Mouse (Mus musculus): ENCODE data around the gene Wasl. TPM values are rescaled to one million over a fixed set of nuclear protein-coding genes. Genes with fewer than 3 reads are reported as not detected.

Wasl gene
- polyA plus RNA-seq, 1 experiment: 39.3 TPM

- Histone ChIP-seq H3K27ac (ENCODE audit: insufficient read depth, low read depth, low read length) (no peak overlapping the region), H3K4me3 (ENCODE audit: insufficient read depth, low read depth, low read length) (no peak overlapping the region), H3K36me3 (ENCODE audit: control insufficient read depth, insufficient read depth, low read length) (no peaks in the 10 kb centered on the region), H3K4me1 (ENCODE audit: control insufficient read depth, insufficient read depth, low read length) (no peaks in the 10 kb centered on the region; the same call in 1 of the 2 replicates), H3K27me3 (replicated peaks; ENCODE audit: control insufficient read depth, insufficient read depth, low read length) (no peaks in the 10 kb centered on the region)
- WGBS: 71% methylated on average over 5 of the region's 5 CpGs
- no peak for DNase-seq
- TF ChIP-seq CTCF (conservative IDR thresholded peaks at IDR 0.05; ENCODE audit: insufficient read depth, insufficient read length, low read depth, low read length) (peak; percentile 47), POLR2A (IDR thresholded peaks at IDR 0.05; ENCODE audit: low read depth, low read length) (no peak)
Observed at GRCm38 (mm10) chr6:24568963-24569362, 95.8 kb downstream of the Wasl start.

- no peak overlapping the region for H3K4me3 ChIP-seq (ENCODE audit: insufficient read depth, low read depth, low read length)
- no peaks in the 10 kb centered on the region for H3K36me3 ChIP-seq (ENCODE audit: control insufficient read depth, insufficient read depth, low read length)
- H3K27ac ChIP-seq (ENCODE audit: insufficient read depth, low read depth, low read length): no peak overlapping the region
- no peaks in the 10 kb centered on the region; the same call in 1 of the 2 replicates for H3K4me1 ChIP-seq (ENCODE audit: control insufficient read depth, insufficient read depth, low read length)
- no peak for DNase-seq
- TF ChIP-seq POLR2A (IDR thresholded peaks at IDR 0.05; ENCODE audit: low read depth, low read length): no peak
- TF ChIP-seq CTCF (conservative IDR thresholded peaks at IDR 0.05; ENCODE audit: insufficient read depth, insufficient read length, low read depth, low read length): no peak
- no peaks in the 10 kb centered on the region for H3K27me3 ChIP-seq (replicated peaks; ENCODE audit: control insufficient read depth, insufficient read depth, low read length)
- 61% methylated on average over 1 of the region's 1 CpGs for WGBS
Observed at GRCm38 (mm10) chr6:24564886-24565285, 99.9 kb downstream of the Wasl start.

GRCm38 (mm10) chr6:24564081-24564480 is 100.7 kb downstream of the Wasl start:
- TF ChIP-seq POLR2A (IDR thresholded peaks at IDR 0.05; ENCODE audit: low read depth, low read length): no peak
- no peak for TF ChIP-seq CTCF (conservative IDR thresholded peaks at IDR 0.05; ENCODE audit: insufficient read depth, insufficient read length, low read depth, low read length)
- Histone ChIP-seq H3K27ac (ENCODE audit: insufficient read depth, low read depth, low read length) (no peak overlapping the region), H3K36me3 (ENCODE audit: control insufficient read depth, insufficient read depth, low read length) (no peaks in the 10 kb centered on the region), H3K27me3 (replicated peaks; ENCODE audit: control insufficient read depth, insufficient read depth, low read length) (no peaks in the 10 kb centered on the region), H3K4me1 (ENCODE audit: control insufficient read depth, insufficient read depth, low read length) (no peaks in the 10 kb centered on the region), H3K4me3 (ENCODE audit: insufficient read depth, low read depth, low read length) (no peak overlapping the region)
- WGBS: 66% methylated on average over 9 of the region's 9 CpGs
- no peak for DNase-seq

Other genes starting within 250 kb of the Wasl start
- gene Iqub, start 149.9 kb downstream of the Wasl start, polyA plus RNA-seq (2012; rRNA removed): 0.03 TPM in 1 of 2 replicates, not detected in the other
- gene Ndufa5, start 137.0 kb downstream of the Wasl start, polyA plus RNA-seq (2012; rRNA removed): 14.8 and 24.9 TPM in 2 replicates
- gene Asb15, start 136.9 kb downstream of the Wasl start, polyA plus RNA-seq (2012; rRNA removed): 2.6 and 3.8 TPM in 2 replicates
- 1.1 TPM in 1 of 2 replicates, not detected in the other for gene Lmod2, start 67.2 kb downstream of the Wasl start, polyA plus RNA-seq (2012; rRNA removed)
- gene Hyal6, start 68.2 kb upstream of the Wasl start, polyA plus RNA-seq (2012; rRNA removed): not detected in 2 replicates
- gene Hyal4, start 83.3 kb upstream of the Wasl start, polyA plus RNA-seq (2012; rRNA removed): not detected in 2 replicates
- gene Spam1, start 126.2 kb upstream of the Wasl start, polyA plus RNA-seq (2012; rRNA removed): not detected in 2 replicates
- not detected in 2 replicates for gene Hyal5, start 193.0 kb upstream of the Wasl start, polyA plus RNA-seq (2012; rRNA removed)